Mouse (Mus musculus): ENCODE data around the gene Tomm40l. TPM values are rescaled to one million over a fixed set of nuclear protein-coding genes. Genes with fewer than 3 reads are reported as not detected.
A peak's percentile ranks its signal among the peaks of the same experiment; 100 is the strongest.

Gene Tomm40l
- polyA plus RNA-seq, 1 experiment from 2014 or later, result 60.7 TPM

DNA sequence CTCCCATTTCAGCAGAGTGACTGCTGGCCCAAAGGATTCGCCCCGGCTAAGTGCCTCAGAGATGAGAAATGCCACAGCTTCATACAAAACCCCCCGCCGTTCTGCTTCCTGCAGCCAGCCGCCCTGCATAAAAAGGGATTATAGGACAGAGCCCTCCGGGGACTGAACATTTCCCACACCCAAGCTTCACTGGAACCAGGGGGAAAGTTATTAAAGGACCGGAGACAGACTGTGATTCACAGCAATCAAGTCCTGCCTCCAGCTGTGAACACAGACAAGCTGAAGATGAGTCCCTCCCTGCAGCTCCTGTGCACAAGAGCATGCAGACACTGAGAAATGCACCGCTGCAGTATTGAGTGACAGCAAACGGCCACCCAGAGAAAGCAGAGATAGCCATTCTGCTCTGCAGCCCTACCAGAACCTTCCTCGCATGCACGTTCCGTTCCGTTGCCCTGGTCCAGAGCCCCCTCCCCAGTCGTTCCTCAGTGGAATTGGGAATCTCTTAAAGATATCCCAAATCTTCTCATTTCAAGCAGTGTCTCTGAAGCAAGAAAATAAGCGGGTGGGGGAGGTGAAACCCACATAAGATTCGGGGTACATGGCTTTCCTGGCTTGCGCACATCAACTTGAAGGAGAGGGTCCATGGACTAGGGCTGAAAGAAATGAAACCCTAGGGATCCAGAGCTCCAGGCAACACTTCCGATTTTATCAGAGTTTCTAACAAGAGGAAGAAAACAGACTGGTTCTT lies 29.0 kb downstream of the Tomm40l start:
- Histone ChIP-seq H3K4me1 (ENCODE audit: control insufficient read depth, insufficient read depth, low read length) (peaks cover 48% of the 10 kb centered on the region), H3K9me3 (replicated peaks; ENCODE audit: control insufficient read depth, low read length) (no peaks in the 10 kb centered on the region), H3K9ac (ENCODE audit: low read length) (peak overlapping the region; percentile 59), H3K4me2 (ENCODE audit: low read depth, low read length) (peak overlapping the region; percentile 54), H3K27me3 (ENCODE audit: control insufficient read depth, insufficient read depth, low read length) (peaks cover 8% of the 10 kb centered on the region), H3K36me3 (ENCODE audit: control insufficient read depth, insufficient read depth) (no peaks in the 10 kb centered on the region), H3K4me3 (ENCODE audit: low read length) (peak overlapping the region; percentile 19), H3K27ac (ENCODE audit: low read length) (no peak overlapping the region)
- no peak for ATAC-seq (replicated peaks; ENCODE audit: extremely low read depth, insufficient read depth, low FRiP score)
- 11% methylated on average over 18 of the region's 18 CpGs for WGBS

DNA sequence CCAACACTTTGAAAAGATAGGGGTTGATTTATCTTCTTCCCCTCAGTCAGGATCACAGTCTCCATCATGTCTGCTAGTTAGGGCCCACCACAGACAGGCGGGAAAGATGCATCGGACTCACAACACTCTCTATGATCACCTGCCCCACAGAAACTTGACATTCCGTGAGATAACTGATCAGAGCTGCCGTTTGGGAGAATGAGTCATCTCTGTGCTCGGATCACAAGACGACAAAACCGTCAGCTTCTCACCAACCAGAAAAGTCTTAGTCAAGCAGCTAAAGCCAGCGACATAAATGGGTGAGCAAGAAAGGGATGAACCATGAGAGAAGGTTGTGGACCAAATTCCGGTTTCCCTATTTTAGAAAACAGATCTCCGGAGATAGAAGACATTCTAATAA lies 30.0 kb downstream of the Tomm40l start:
- no peak for ATAC-seq (replicated peaks; ENCODE audit: extremely low read depth, insufficient read depth, low FRiP score)
- Histone ChIP-seq H3K4me3 (ENCODE audit: low read length) (no peak overlapping the region), H3K9ac (ENCODE audit: low read length) (no peak overlapping the region), H3K36me3 (ENCODE audit: control insufficient read depth, insufficient read depth) (no peaks in the 10 kb centered on the region), H3K27ac (ENCODE audit: low read length) (no peak overlapping the region), H3K4me2 (ENCODE audit: low read depth, low read length) (no peak overlapping the region), H3K9me3 (replicated peaks; ENCODE audit: control insufficient read depth, low read length) (no peaks in the 10 kb centered on the region), H3K4me1 (ENCODE audit: control insufficient read depth, insufficient read depth, low read length) (peaks cover 50% of the 10 kb centered on the region), H3K27me3 (ENCODE audit: control insufficient read depth, insufficient read depth, low read length) (peaks cover 8% of the 10 kb centered on the region)
- 50% methylated on average over 10 of the region's 10 CpGs for WGBS

DNA sequence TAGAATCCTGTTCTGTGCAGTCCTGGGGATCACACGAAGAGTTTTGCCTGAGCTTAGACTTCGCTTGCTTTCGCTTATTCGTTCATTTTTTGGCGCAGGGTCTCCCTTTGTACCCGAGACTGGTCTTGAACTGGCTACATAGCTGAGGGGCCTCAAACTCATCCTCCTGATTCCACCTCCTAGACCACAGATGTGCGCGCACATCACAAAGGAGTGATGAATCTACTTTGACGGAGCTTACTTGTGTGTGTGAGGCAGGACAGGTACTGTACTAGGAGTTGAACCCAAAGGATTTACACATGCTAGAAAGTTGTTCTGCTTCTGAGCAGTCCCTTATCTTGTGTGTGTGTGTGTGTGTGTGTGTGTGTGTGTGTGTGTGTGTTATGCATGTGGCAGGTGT lies 31.5 kb downstream of the Tomm40l start:
- Histone ChIP-seq H3K4me3 (ENCODE audit: low read length) (no peak overlapping the region), H3K9me3 (replicated peaks; ENCODE audit: control insufficient read depth, low read length) (no peaks in the 10 kb centered on the region), H3K9ac (ENCODE audit: low read length) (no peak overlapping the region), H3K36me3 (ENCODE audit: control insufficient read depth, insufficient read depth) (no peaks in the 10 kb centered on the region), H3K27me3 (ENCODE audit: control insufficient read depth, insufficient read depth, low read length) (peaks cover 8% of the 10 kb centered on the region), H3K4me2 (ENCODE audit: low read depth, low read length) (no peak overlapping the region), H3K27ac (ENCODE audit: low read length) (peak overlapping the region; percentile 96; the same call in 1 of the 2 replicates), H3K4me1 (ENCODE audit: control insufficient read depth, insufficient read depth, low read length) (peaks cover 57% of the 10 kb centered on the region)
- WGBS, result 94% methylated on average over 9 of the region's 9 CpGs
- ATAC-seq (replicated peaks; ENCODE audit: extremely low read depth, insufficient read depth, low FRiP score), result no peak

DNA sequence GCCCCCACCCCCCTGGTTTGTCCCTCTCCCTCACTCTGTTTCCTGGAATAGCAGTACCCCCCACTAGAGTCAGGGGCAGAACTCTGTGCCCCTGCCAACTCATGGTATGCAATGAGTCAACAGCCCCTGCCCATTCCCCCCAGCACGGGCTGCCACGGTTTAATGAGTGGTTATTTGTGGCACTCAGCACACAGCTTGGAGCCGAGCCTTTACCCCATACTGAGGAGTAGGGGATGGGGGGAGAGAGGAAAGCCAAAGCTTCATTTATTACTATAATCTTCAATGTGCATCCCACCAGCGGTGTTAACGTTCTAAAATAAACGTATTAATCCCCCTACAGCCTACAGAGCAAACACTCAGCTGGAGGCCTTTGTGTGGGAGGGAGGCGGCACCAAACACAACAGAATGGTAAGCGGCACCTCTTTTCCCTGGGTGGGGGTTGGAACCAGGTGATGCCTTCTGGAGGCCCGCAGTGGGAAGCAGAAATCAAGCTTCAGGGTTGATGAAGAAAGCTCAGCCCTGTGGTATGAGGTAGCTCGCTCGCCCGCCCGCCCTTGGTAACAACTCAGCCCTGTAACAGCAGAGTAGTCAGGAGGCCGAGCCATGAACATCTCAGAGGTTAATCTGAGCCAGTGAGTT lies 32.7 kb downstream of the Tomm40l start:
- WGBS, result 45% methylated on average over 14 of the region's 14 CpGs

DNA sequence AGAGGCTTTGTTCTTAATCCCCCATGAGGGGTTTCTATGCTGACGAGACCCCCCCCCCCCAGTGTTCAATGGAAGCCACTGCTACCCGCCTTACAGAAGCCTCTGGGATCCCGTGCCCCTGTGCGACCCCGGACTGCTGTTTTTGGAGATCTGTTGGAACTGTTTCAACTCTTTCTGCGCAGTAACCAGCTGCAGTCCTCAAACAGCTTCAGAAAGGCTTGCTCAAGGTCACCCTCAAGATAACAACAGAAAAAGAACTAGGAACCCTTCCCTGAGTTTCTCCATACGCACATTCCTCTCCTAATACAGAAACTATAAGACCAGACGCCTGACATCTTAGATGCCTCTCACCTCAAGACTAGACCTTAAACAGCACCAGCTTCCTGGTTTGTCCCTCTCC lies 33.3 kb downstream of the Tomm40l start:
- Histone ChIP-seq H3K36me3 (ENCODE audit: control insufficient read depth, insufficient read depth) (no peaks in the 10 kb centered on the region), H3K9me3 (replicated peaks; ENCODE audit: control insufficient read depth, low read length) (no peaks in the 10 kb centered on the region), H3K9ac (ENCODE audit: low read length) (peak overlapping the region; percentile 63), H3K4me1 (ENCODE audit: control insufficient read depth, insufficient read depth, low read length) (peaks cover 50% of the 10 kb centered on the region), H3K27me3 (ENCODE audit: control insufficient read depth, insufficient read depth, low read length) (no peaks in the 10 kb centered on the region), H3K4me3 (ENCODE audit: low read length) (no peak overlapping the region), H3K27ac (ENCODE audit: low read length) (peak overlapping the region; percentile 96), H3K4me2 (ENCODE audit: low read depth, low read length) (peak overlapping the region; percentile 42; the same call in 1 of the 2 replicates)
- WGBS, result 18% methylated on average over 8 of the region's 8 CpGs
- peak; percentile 81 for ATAC-seq (replicated peaks; ENCODE audit: extremely low read depth, insufficient read depth, low FRiP score)

More for the DNA sequence above, 32.7 kb downstream of the Tomm40l start:
- Histone ChIP-seq H3K4me1 (ENCODE audit: control insufficient read depth, insufficient read depth, low read length) (peaks cover 50% of the 10 kb centered on the region), H3K27me3 (ENCODE audit: control insufficient read depth, insufficient read depth, low read length) (0 out of 2 replicates have a peak, but pooled peaks cover 2% of the 10 kb centered on the region), H3K4me2 (ENCODE audit: low read depth, low read length) (peak overlapping the region; percentile 42), H3K4me3 (ENCODE audit: low read length) (peak overlapping the region; percentile 6; the same call in 1 of the 2 replicates), H3K27ac (ENCODE audit: low read length) (peak overlapping the region; percentile 96), H3K9ac (ENCODE audit: low read length) (peak overlapping the region; percentile 63), H3K9me3 (replicated peaks; ENCODE audit: control insufficient read depth, low read length) (no peaks in the 10 kb centered on the region), H3K36me3 (ENCODE audit: control insufficient read depth, insufficient read depth) (no peaks in the 10 kb centered on the region)
- peak; percentile 87 for ATAC-seq (replicated peaks; ENCODE audit: extremely low read depth, insufficient read depth, low FRiP score)

DNA sequence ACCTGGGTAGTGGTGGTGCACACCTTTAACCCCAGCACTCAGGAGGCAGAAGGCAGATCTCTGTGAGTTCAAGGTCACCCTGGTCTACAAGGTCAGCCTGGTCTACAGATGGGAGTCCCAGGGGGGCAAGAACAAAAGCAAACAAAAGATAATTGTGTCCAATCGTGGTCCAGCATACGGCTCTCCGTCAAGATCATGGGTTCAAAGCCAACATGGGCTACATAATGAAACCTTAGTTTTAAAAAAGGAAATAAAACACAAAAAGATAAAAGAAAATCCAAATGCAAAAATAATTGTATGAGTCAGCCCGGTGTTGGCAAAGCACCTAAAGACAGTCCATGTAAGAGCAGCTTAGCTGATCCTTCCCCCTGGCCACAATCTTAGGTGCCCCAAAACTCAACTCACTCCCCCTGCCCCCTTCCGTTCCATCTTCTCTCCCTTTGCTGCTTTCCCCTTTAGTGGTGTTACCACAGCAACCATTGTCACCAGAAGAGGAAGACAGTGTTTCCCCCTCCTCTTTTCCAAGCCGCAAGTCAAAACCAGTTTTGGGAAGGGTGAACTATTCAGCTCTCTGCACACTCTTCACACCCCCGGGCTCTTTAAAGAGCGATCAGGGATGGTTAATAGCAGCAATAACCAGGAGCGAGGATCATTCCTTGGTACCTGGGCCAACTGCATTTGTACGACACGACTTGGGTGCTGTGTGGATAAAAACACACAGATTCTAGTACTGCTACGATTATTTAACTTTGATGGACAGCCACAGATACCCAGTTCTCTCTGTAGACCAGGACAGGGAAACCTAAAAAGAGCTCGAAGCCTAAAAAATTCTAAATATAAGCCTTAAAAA lies 34.2 kb downstream of the Tomm40l start:
- no peak for ATAC-seq (replicated peaks; ENCODE audit: extremely low read depth, insufficient read depth, low FRiP score)
- H3K27me3 ChIP-seq (ENCODE audit: control insufficient read depth, insufficient read depth, low read length), result no peaks in the 10 kb centered on the region
- H3K4me3 ChIP-seq (ENCODE audit: low read length), result no peak overlapping the region
- WGBS, result 72% methylated on average over 13 of the region's 13 CpGs
- H3K9ac ChIP-seq (ENCODE audit: low read length), result no peak overlapping the region
- H3K4me1 ChIP-seq (ENCODE audit: control insufficient read depth, insufficient read depth, low read length), result peaks cover 48% of the 10 kb centered on the region
- H3K27ac ChIP-seq (ENCODE audit: low read length), result peak overlapping the region; percentile 96
- H3K36me3 ChIP-seq (ENCODE audit: control insufficient read depth, insufficient read depth), result no peaks in the 10 kb centered on the region
- no peak overlapping the region for H3K4me2 ChIP-seq (ENCODE audit: low read depth, low read length)
- no peaks in the 10 kb centered on the region for H3K9me3 ChIP-seq (replicated peaks; ENCODE audit: control insufficient read depth, low read length)

DNA sequence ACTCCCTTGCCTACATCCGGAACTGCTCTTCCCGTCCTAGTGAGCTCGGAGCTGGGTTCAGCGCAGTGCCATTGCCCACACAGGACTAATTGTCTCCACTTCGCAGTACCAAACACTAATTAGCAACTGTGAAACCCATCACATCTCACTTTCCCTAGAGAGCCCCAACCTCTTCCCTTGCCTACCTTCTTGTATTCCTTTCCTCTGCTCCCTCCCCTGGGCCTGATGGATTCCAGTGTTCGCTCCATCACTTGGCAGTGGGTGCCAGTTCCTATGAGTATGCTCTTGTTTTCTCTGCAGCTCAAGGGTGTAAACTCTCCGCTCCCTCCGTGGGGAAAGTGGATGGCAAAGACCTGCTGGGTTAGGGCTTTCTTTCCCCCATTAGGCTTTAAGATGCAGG lies 36.7 kb downstream of the Tomm40l start:
- Histone ChIP-seq H3K4me3 (ENCODE audit: low read length) (no peak overlapping the region), H3K9ac (ENCODE audit: low read length) (no peak overlapping the region), H3K4me1 (ENCODE audit: control insufficient read depth, insufficient read depth, low read length) (peaks cover 40% of the 10 kb centered on the region), H3K36me3 (ENCODE audit: control insufficient read depth, insufficient read depth) (no peaks in the 10 kb centered on the region), H3K27me3 (ENCODE audit: control insufficient read depth, insufficient read depth, low read length) (no peaks in the 10 kb centered on the region), H3K4me2 (ENCODE audit: low read depth, low read length) (no peak overlapping the region), H3K9me3 (replicated peaks; ENCODE audit: control insufficient read depth, low read length) (no peaks in the 10 kb centered on the region), H3K27ac (ENCODE audit: low read length) (peak overlapping the region; percentile 67)
- WGBS, result 57% methylated on average over 8 of the region's 8 CpGs
- no peak for ATAC-seq (replicated peaks; ENCODE audit: extremely low read depth, insufficient read depth, low FRiP score)

DNA sequence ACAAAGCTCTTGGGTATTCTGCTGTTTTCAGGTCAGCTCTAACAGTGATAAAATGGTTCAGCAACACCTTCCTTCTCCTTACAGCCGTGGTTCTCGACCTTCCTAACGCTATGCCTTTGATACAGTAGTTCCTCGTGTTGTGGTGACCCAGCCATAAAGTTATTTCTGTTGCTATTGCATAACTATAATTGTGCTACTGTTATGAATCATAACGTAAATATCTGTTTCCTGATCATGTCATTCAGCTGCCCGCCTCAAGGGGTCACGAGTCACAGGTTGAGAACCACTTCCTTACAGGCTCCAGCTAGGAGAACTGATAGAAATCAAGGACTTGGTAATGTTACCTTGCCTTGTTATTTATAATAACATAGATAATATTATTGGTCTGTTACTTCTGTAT lies 38.0 kb downstream of the Tomm40l start:
- H3K4me2 ChIP-seq (ENCODE audit: low read depth, low read length), result 0 out of 2 replicates have a peak overlapping the region, but pooled peaks have one; percentile 16
- no peaks in the 10 kb centered on the region for H3K36me3 ChIP-seq (ENCODE audit: control insufficient read depth, insufficient read depth)
- no peaks in the 10 kb centered on the region for H3K9me3 ChIP-seq (replicated peaks; ENCODE audit: control insufficient read depth, low read length)
- no peak overlapping the region for H3K4me3 ChIP-seq (ENCODE audit: low read length)
- no peak for ATAC-seq (replicated peaks; ENCODE audit: extremely low read depth, insufficient read depth, low FRiP score)
- H3K27ac ChIP-seq (ENCODE audit: low read length), result peak overlapping the region; percentile 82
- no peaks in the 10 kb centered on the region for H3K27me3 ChIP-seq (ENCODE audit: control insufficient read depth, insufficient read depth, low read length)
- peaks cover 36% of the 10 kb centered on the region for H3K4me1 ChIP-seq (ENCODE audit: control insufficient read depth, insufficient read depth, low read length)
- WGBS, result 43% methylated on average over 7 of the region's 7 CpGs
- no peak overlapping the region for H3K9ac ChIP-seq (ENCODE audit: low read length)
